Mouse (Mus musculus) liver, adult 2 months (tissue): ENCODE results near the gene Kcnh7. TPM values are rescaled to one million over a fixed set of nuclear protein-coding genes. Genes with fewer than 3 reads are reported as not detected.

Source experiments
- DNase-seq: peaks from one replicate; pipeline ENCODE4 v3.0.0-alpha.2; 2011; ENCODE audit warnings: low read depth, low spot score; ENCODE audit errors: extremely low read depth
- H3K27ac ChIP-seq: fragments of 200-500 bp; replicated peaks from 2 replicates; pipeline ENCODE4 v1.5.1; 2012; ENCODE audit warnings: low read depth, mild to moderate bottlenecking, control low read depth, inconsistent platforms, low read length; ENCODE audit not compliant: insufficient read depth
- H3K27me3 ChIP-seq: fragments of 200-500 bp; 2 replicates; pipeline ENCODE4 v1.6.1; 2012; ENCODE audit warnings: mild to moderate bottlenecking, moderate library complexity, low read length, inconsistent platforms; ENCODE audit not compliant: control insufficient read depth, insufficient read depth
- H3K36me3 ChIP-seq: fragments of 200-500 bp; 2 replicates; pipeline ENCODE4 v1.6.1; 2012; ENCODE audit warnings: low read length, inconsistent platforms; ENCODE audit not compliant: control insufficient read depth, insufficient read depth
- H3K4me1 ChIP-seq: fragments of 200-500 bp; 2 replicates; pipeline ENCODE4 v1.6.1; 2011; ENCODE audit warnings: low read length; ENCODE audit not compliant: control insufficient read depth, insufficient read depth
- H3K4me3 ChIP-seq: fragments of 200-500 bp; 2 replicates; pipeline ENCODE4 v1.5.1; 2011; ENCODE audit warnings: low read depth, mild to moderate bottlenecking, control low read depth, low read length, moderate library complexity; ENCODE audit not compliant: insufficient read depth
- H3K79me2 ChIP-seq: fragments of 200-500 bp; 2 replicates; pipeline ENCODE4 v1.6.1; 2012; ENCODE audit warnings: inconsistent platforms, mild to moderate bottlenecking, low read length, moderate library complexity; ENCODE audit not compliant: control insufficient read depth, insufficient read depth
- H3K9ac ChIP-seq: fragments of 200-500 bp; 2 replicates; pipeline ENCODE4 v1.6.1; 2012; ENCODE audit warnings: low read depth, mild to moderate bottlenecking, control low read depth, inconsistent platforms, low read length
- CTCF ChIP-seq: fragments of 200-500 bp; IDR thresholded peaks from 2 replicates; pipeline ENCODE4 v1.5.1; 2011; ENCODE audit warnings: low read depth, low read length, control low read depth
- POLR2A ChIP-seq: fragments of 200-500 bp; IDR thresholded peaks from 2 replicates; pipeline ENCODE4 v1.6.1; 2011; ENCODE audit warnings: low read length, control low read depth; ENCODE audit not compliant: insufficient read depth; ENCODE audit errors: extremely low read depth
- WGBS: fragments of 180-500 bp; shearing (Covaris S2); methylation state at CpG from one replicate; pipeline ENCODE4 v1.1.7; 2018; 5-methylcytosine and 5-hydroxymethylcytosine counted together
- polyA plus RNA-seq: library from polyadenylated mRNA; depleted of rRNA; stranded (reverse); fragments of >200 nt; gene quantifications from 2 replicates; pipeline ENCODE4 v1.2.3, GENCODE M21; 2012
- total RNA-seq: library from RNA; depleted of rRNA; stranded (reverse); fragments of >200 nt; gene quantifications from 2 replicates; pipeline ENCODE4 v1.2.3, GENCODE M21; 2014

Kcnh7 gene
- total and polyA plus RNA-seq, 2 experiments, result not detected

DNA sequence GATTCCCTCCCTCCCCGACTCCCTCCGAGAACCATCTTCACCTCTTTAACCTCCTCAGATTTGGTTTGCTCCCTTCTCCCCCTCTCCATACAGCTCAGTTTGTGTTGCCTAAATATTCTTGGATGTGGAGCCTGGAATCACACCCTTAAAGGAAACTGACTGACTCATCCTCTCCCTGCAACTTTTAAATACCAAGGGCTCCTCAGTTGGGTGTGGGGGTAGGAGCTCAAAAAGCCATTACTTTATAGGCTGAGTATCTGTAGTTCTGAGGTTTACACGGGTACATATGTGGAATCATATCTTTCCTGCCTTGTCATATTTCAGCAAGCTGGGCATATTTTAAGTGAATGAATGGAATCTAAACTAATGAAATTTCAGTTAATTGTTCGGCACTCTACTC lies 174.9 kb downstream of the Kcnh7 start:
- no peak overlapping the region for H3K9ac ChIP-seq
- no peaks in the 10 kb centered on the region for H3K27me3 ChIP-seq
- H3K27ac ChIP-seq, result no peak overlapping the region
- no peaks in the 10 kb centered on the region for H3K79me2 ChIP-seq
- no peaks in the 10 kb centered on the region for H3K36me3 ChIP-seq
- H3K4me1 ChIP-seq, result no peaks in the 10 kb centered on the region
- no peak for TF ChIP-seq CTCF
- no peak for TF ChIP-seq POLR2A
- H3K4me3 ChIP-seq, result no peak overlapping the region
- no peak for DNase-seq
- 77% methylated on average over 4 of the region's 4 CpGs for WGBS

DNA sequence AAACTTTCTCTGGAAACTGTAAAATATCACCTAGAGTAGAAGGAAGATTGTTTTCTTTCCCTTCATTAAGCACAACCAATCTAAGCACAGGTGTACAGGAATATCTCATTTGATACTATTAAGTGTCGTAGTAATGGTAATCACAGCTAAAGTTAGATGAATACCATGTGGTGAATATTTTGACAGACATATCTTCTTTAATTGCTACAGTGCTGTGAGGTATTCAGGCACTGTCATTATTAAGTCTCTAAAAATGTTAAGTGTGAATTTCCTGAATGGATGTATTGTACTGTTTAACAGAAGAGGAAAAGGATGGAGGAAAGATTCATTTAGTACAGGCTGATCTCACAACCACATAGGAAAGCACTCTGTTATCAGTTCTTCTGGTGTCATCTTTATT lies 181.3 kb downstream of the Kcnh7 start:
- Histone ChIP-seq H3K4me1 (no peaks in the 10 kb centered on the region), H3K79me2 (no peaks in the 10 kb centered on the region), H3K27ac (no peak overlapping the region), H3K27me3 (no peaks in the 10 kb centered on the region), H3K36me3 (no peaks in the 10 kb centered on the region), H3K9ac (no peak overlapping the region), H3K4me3 (no peak overlapping the region)
- DNase-seq, result no peak
- WGBS, result 86% methylated on average over 1 of the region's 1 CpGs
- no peak for TF ChIP-seq CTCF
- TF ChIP-seq POLR2A, result no peak

DNA sequence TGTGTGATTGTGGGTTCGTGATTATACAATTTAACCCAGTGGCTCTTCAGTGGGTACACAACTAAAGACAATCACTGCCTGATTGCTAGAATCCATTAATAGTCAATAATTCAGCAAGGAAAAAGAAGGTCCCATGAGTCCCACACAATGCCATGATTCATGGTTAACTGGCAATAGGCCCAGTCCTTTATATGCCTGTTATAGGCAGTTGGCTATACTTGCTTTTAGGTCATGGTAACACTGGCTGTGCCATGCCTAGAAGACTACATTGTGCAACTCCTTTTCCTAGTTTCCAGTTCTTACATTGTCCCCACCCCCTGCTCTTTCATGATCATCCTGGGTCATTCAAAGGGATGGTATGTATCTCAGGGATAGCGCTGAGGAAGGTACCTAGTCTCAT lies 186.4 kb downstream of the Kcnh7 start:
- WGBS, result 87% methylated on average over 2 of the region's 2 CpGs
- H3K4me3 ChIP-seq, result no peak overlapping the region
- no peaks in the 10 kb centered on the region for H3K27me3 ChIP-seq
- no peak for DNase-seq
- H3K9ac ChIP-seq, result no peak overlapping the region
- TF ChIP-seq POLR2A (no peak), CTCF (no peak)
- H3K4me1 ChIP-seq, result no peaks in the 10 kb centered on the region
- H3K36me3 ChIP-seq, result no peaks in the 10 kb centered on the region
- no peaks in the 10 kb centered on the region for H3K79me2 ChIP-seq
- H3K27ac ChIP-seq, result no peak overlapping the region

DNA sequence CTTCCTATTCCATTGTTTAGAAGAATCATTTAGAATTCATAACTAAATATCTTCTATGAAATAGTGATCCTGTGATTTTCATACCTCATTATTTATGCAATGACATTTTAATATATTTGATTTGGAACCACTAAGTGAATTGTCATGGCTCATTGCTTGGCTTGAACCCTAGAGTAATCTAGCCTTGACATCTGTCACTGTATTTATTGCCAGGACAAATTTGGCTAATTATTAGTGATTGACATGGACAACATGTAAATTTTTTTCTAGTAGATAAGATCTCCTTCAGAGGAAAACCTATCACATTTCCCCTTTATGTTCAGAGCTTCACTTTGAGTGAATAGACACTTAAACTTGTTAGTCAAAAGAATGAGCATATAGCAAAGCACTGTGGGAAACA lies 195.5 kb downstream of the Kcnh7 start:
- no peak overlapping the region for H3K9ac ChIP-seq
- no peaks in the 10 kb centered on the region for H3K36me3 ChIP-seq
- no peaks in the 10 kb centered on the region for H3K4me1 ChIP-seq
- no peaks in the 10 kb centered on the region for H3K27me3 ChIP-seq
- TF ChIP-seq POLR2A (no peak), CTCF (no peak)
- no peaks in the 10 kb centered on the region for H3K79me2 ChIP-seq
- DNase-seq, result no peak
- no peak overlapping the region for H3K4me3 ChIP-seq
- no peak overlapping the region for H3K27ac ChIP-seq

GRCm38 (mm10) chr2:62983936-62984335 lies 200.2 kb downstream of the Kcnh7 start:
- no peaks in the 10 kb centered on the region for H3K4me1 ChIP-seq
- H3K4me3 ChIP-seq, result no peak overlapping the region
- H3K9ac ChIP-seq, result no peak overlapping the region
- no peaks in the 10 kb centered on the region for H3K36me3 ChIP-seq
- no peak overlapping the region for H3K27ac ChIP-seq
- DNase-seq, result no peak
- H3K79me2 ChIP-seq, result no peaks in the 10 kb centered on the region
- WGBS, result 51% methylated on average over 2 of the region's 2 CpGs
- TF ChIP-seq CTCF (no peak), POLR2A (no peak)
- no peaks in the 10 kb centered on the region for H3K27me3 ChIP-seq

DNA sequence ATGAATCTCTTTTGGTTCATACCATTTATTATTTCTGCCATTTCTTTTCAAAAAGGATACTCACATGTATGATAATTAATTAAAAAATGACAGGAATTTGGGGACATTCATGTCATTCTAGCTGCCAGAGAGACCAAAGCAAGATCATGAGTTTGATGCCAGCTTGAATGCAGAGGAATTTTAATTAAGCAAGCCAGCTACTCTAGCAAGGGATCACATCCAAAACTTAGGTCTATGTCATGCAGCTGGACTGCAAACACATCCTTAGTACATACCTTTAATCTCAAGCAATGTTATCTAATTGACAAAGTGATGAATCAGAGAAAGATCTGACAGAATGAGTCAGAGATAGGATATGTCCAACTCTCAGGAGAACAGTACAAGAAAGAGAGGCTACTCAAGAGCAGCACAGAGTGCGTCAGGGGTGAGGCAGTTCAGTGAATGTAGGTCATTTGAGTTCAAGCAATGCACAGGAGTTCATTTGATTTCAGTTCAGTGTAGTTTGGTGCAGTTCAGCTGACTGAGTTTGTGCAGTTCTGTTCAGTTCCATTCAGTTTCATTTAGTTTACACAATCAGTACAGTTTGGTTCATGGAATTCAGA lies 248.7 kb downstream of the Kcnh7 start:
- Histone ChIP-seq H3K79me2 (no peaks in the 10 kb centered on the region), H3K27me3 (no peaks in the 10 kb centered on the region), H3K27ac (no peak overlapping the region), H3K4me3 (no peak overlapping the region), H3K36me3 (no peaks in the 10 kb centered on the region), H3K9ac (no peak overlapping the region), H3K4me1 (no peaks in the 10 kb centered on the region)
- WGBS, result 74% methylated on average over 1 of the region's 1 CpGs
- no peak for DNase-seq
- TF ChIP-seq CTCF (no peak), POLR2A (no peak)
